In genomic region chr3:84232312-84232711, GRCm38 (mm10) we compare ENCODE assay signal across 18 mouse cellular contexts. TPM values are rescaled to one million over a fixed set of nuclear protein-coding genes. Genes with fewer than 3 reads are reported as not detected.
"Had no signal": no experiment of that assay in that cellular context is flagged by ENCODE, and none has a peak within 500 bp of the region (broad histone marks: within the 10 kb centered on the region; RNA-seq: fewer than 3 reads in every experiment).

No protein-coding gene starts in this region.

- H3K36me3 ChIP-seq: limb, embryonic 10.5 days; lung, embryonic 15.5 days; neural tube, embryonic 15.5 days had no signal

- DNase-seq: kidney, adult 18-20 months; kidney, postnatal 10 days; kidney, postnatal 4 days; liver, postnatal 0 days; lung, postnatal 14 days; midbrain, embryonic 14.5 days; right cerebral cortex, adult 18-20 months; right cerebral cortex, postnatal 25 days; thymus, postnatal 14 days had no signal

- H3K27ac ChIP-seq: left cerebral cortex, adult 2 months; limb, embryonic 10.5 days; lung, embryonic 15.5 days; midbrain, embryonic 10.5 days; neural tube, embryonic 15.5 days; stomach, postnatal 0 days had no signal

- H3K9ac ChIP-seq: liver, postnatal 0 days; lung, embryonic 15.5 days; neural tube, embryonic 15.5 days had no signal

- H3K9me3 ChIP-seq: limb, embryonic 10.5 days; lung, embryonic 15.5 days; neural tube, embryonic 15.5 days had no signal

- H3K4me3 ChIP-seq: left cerebral cortex, adult 2 months; limb, embryonic 10.5 days; lung, embryonic 15.5 days; midbrain, embryonic 10.5 days; myocyte; neural tube, embryonic 15.5 days had no signal

- H3K4me2 ChIP-seq: lung, embryonic 15.5 days; neural tube, embryonic 15.5 days had no signal

- ATAC-seq: liver, postnatal 0 days had no signal

- H3K27me3 ChIP-seq: lung, embryonic 15.5 days; neural tube, embryonic 15.5 days had no signal

RNA-seq across cellular contexts. Expression of gene Gm6525, which starts 58.4 kb away (rescaled TPM):
- total RNA-seq: layer of hippocampus, adult 8-10 months; layer of hippocampus, postnatal 25 days; left cerebral cortex, adult 2 months had no signal
